Mouse (Mus musculus) neural tube, embryonic 12.5 days (tissue): ENCODE data around the gene Cep41. TPM values are rescaled to one million over a fixed set of nuclear protein-coding genes. Genes with fewer than 3 reads are reported as not detected.
A peak's percentile ranks its signal among the peaks of the same experiment; 100 is the strongest.

Experiments used
- ATAC-seq: fragments of 200-750 bp; cut with Nextera tagmentation; 2 replicates; pipeline ENCODE4 v1.8.0; 2017; ENCODE audit warnings: low read depth, mild to moderate bottlenecking, moderate TSS enrichment, moderate library complexity; ENCODE audit not compliant: low FRiP score
- H3K27ac ChIP-seq: fragments of 300-500 bp; sonication (generic); 2 replicates; pipeline ENCODE4 v1.5.1; 2016
- H3K27me3 ChIP-seq: fragments of 300-500 bp; sonication (generic); replicated peaks from 2 replicates; pipeline ENCODE4 v1.6.1; 2016; ENCODE audit warnings: mild to moderate bottlenecking
- H3K36me3 ChIP-seq: fragments of 300-500 bp; sonication (generic); 2 replicates; pipeline ENCODE4 v1.6.1; 2016; ENCODE audit warnings: mild to moderate bottlenecking
- H3K4me1 ChIP-seq: fragments of 300-500 bp; sonication (generic); 2 replicates; pipeline ENCODE4 v1.6.1; 2016
- H3K4me2 ChIP-seq: fragments of 300-500 bp; sonication (generic); replicated peaks from 2 replicates; pipeline ENCODE4 v1.6.1; 2016; ENCODE audit warnings: mild to moderate bottlenecking
- H3K4me3 ChIP-seq: fragments of 300-500 bp; sonication (generic); 2 replicates; pipeline ENCODE4 v1.5.1; 2016
- H3K9ac ChIP-seq: fragments of 300-500 bp; sonication (generic); 2 replicates; pipeline ENCODE4 v1.6.1; 2016; ENCODE audit warnings: mild to moderate bottlenecking
- H3K9me3 ChIP-seq: fragments of 300-500 bp; sonication (generic); 2 replicates; pipeline ENCODE4 v1.6.1; 2016; ENCODE audit warnings: mild to moderate bottlenecking
- WGBS: fragments of 180-500 bp; shearing (Covaris S2); methylation state at CpG from one replicate; pipeline ENCODE4 v1.1.7; 2016; 5-methylcytosine and 5-hydroxymethylcytosine counted together
- polyA plus RNA-seq: library from polyadenylated mRNA; unstranded; fragments of >200 nt; fragmentation: Nextera tagmentation; extraction: Ambion mirVana; gene quantifications from 2 replicates; pipeline ENCODE4 v1.2.1, GENCODE M21; 2016

Cep41 gene
- polyA plus RNA-seq, 1 experiment from 2014 or later = 21.6 TPM

DNA sequence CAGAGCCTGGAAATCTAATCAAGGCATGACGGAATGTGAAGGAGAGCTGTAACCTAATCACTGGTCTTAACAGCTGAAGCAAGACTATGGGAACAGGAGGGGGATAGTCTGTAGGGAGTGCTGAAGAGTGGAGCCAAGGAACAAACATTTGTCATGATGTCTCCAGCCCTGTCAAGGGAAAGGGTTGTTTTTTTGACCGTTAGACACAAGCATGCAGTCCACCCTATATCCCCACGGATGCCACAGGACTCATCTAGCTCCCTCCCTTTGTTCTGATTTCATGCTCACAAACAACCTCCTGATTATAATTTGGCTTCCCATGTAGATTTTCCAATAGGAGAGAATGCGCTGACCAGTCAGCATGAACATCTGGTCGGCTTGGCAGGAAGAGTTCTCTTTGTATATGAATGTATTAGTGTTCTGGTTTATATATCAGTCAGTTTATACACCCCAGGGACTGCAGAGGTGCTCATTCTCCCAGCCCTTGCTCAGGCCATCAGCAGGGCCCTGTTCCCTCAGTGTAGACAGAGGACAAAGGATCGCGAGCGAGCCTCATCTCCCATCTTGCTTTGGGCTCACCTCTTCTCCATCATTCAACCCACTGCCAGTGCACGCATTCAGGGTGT is 10.5 kb upstream of the Cep41 start:
- 83% methylated on average over 9 of the region's 9 CpGs for WGBS
- H3K4me3 ChIP-seq = no peak overlapping the region

DNA sequence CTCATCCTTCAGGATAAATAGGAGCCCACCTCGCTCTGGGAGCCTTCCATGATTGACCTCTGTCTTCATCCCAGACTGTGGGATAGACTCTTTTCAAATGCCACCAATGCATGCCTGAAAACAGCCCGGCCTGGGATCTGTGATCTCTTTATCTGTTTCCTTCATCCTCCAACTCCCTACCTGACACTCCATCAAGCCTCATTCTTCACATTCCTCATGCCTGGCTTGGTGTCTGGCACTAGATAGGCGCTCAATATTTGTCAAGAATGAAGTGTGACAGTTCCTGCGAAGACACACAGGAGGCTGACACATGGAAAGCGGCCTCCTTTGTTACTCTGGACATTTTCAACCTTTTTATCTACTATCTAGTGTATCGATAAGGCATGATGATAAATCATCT is 9.9 kb upstream of the Cep41 start:
- no peak for ATAC-seq
- WGBS = 80% methylated on average over 6 of the region's 6 CpGs
- H3K9me3 ChIP-seq = no peaks in the 10 kb centered on the region

More for the DNA sequence above, 10.5 kb upstream of the Cep41 start:
- H3K27me3 ChIP-seq = no peaks in the 10 kb centered on the region
- H3K4me2 ChIP-seq = no peak overlapping the region
- no peaks in the 10 kb centered on the region for H3K36me3 ChIP-seq
- H3K4me1 ChIP-seq = peaks cover 1% of the 10 kb centered on the region; the same call in 1 of the 2 replicates
- H3K9ac ChIP-seq = no peak overlapping the region
- no peaks in the 10 kb centered on the region for H3K9me3 ChIP-seq
- ATAC-seq = no peak
- H3K27ac ChIP-seq = no peak overlapping the region

DNA sequence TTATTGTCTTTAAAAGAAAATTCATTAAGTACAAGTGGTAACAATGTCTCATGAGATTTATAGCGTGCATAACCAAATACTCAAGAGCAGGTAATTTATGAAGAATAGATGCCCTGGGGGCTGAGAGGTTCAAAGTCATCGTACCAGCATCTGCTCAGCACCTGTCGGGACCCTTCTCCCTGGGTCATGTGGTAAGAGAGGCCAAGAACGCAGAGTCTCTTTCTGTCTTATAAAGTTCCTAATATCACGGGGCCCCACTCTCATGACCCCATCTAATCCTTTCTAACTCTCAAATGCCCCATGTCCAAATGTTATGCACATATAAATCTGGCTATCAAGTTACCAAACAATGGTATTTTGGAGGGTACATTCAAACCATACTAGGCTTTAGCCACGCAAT is 9.3 kb upstream of the Cep41 start:
- 69% methylated on average over 6 of the region's 6 CpGs for WGBS
- no peak for ATAC-seq

More for the DNA sequence above, 9.9 kb upstream of the Cep41 start:
- no peaks in the 10 kb centered on the region for H3K36me3 ChIP-seq
- no peaks in the 10 kb centered on the region for H3K4me1 ChIP-seq
- H3K27ac ChIP-seq = no peak overlapping the region
- no peak overlapping the region for H3K4me3 ChIP-seq
- H3K27me3 ChIP-seq = no peaks in the 10 kb centered on the region
- H3K4me2 ChIP-seq = no peak overlapping the region
- H3K9ac ChIP-seq = no peak overlapping the region

DNA sequence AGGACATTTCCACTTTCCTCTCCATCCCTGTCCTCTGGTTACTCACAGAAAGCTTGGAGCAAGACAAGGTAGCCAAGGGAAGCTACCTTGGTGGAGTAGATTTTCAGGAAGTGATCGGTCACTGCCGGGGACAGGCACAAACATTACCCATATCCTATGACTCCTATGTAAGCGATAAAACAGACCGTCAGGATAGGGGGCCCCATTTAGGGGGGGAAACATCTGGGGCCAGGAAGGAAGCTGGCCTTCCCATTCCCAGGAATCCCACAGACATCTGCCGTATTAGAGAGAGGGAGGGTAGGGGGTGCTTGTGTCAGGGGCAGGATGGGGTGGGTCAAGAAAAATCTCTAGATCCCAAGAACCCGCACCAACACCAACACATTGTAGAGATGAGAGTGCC is 6.6 kb upstream of the Cep41 start:
- Histone ChIP-seq H3K36me3 (no peaks in the 10 kb centered on the region), H3K4me3 (no peak overlapping the region), H3K27ac (no peak overlapping the region), H3K9me3 (no peaks in the 10 kb centered on the region), H3K4me1 (no peaks in the 10 kb centered on the region), H3K9ac (no peak overlapping the region), H3K27me3 (no peaks in the 10 kb centered on the region), H3K4me2 (no peak overlapping the region)
- 77% methylated on average over 6 of the region's 6 CpGs for WGBS
- ATAC-seq = no peak

More for the DNA sequence above, 9.3 kb upstream of the Cep41 start:
- Histone ChIP-seq H3K36me3 (no peaks in the 10 kb centered on the region), H3K4me1 (no peaks in the 10 kb centered on the region), H3K9ac (no peak overlapping the region), H3K27ac (no peak overlapping the region), H3K27me3 (no peaks in the 10 kb centered on the region), H3K4me2 (no peak overlapping the region), H3K9me3 (no peaks in the 10 kb centered on the region), H3K4me3 (no peak overlapping the region)

DNA sequence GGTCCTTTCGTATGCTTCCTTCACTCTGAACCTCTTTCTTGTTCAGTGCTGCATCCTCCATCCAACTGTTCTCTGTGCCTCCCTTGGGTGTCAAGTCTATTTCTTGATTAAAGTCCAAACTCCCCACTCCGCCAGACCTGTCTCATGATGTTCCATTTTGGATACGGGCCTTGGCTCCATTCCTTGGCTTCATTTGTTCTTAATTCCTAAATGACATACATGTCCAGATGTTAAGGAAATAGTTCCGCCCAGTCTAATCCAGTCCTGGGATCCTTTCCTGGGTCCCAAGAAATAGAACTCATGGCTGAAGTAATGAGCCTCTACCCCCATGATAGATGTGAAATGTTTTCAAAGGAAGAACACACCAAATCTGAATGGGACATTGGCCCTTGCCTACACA is 4.5 kb upstream of the Cep41 start:
- H3K4me3 ChIP-seq = no peak overlapping the region
- WGBS = 94% methylated on average over 4 of the region's 4 CpGs
- peaks cover 7% of the 10 kb centered on the region; the same call in 1 of the 2 replicates for H3K4me1 ChIP-seq
- H3K27ac ChIP-seq = no peak overlapping the region
- H3K27me3 ChIP-seq = no peaks in the 10 kb centered on the region
- no peaks in the 10 kb centered on the region for H3K9me3 ChIP-seq
- no peak overlapping the region for H3K4me2 ChIP-seq
- H3K36me3 ChIP-seq = no peaks in the 10 kb centered on the region
- no peak overlapping the region for H3K9ac ChIP-seq
- no peak for ATAC-seq

DNA sequence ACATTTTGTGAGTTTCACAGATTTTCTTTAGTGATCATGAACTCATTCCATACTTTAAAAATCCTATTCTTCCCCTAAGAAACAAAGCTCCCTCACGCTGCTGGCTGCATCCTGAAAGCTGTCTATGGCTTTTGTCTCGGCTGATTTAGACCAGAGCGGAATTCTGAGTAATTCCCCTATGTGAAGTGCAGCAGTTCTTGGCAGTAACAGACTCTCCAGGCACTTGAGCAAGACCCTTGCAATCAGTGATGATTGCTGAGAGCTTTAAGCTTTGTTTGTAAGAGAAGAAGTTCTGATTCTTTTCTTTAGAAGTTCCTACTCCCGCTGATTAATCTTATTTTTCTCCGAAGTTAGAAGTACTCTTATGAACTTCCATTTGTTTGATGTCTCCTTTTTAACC is 3.9 kb upstream of the Cep41 start:
- no peak for ATAC-seq
- Histone ChIP-seq H3K9ac (no peak overlapping the region), H3K4me1 (peaks cover 13% of the 10 kb centered on the region; the same call in 1 of the 2 replicates), H3K9me3 (no peaks in the 10 kb centered on the region), H3K36me3 (no peaks in the 10 kb centered on the region), H3K27me3 (no peaks in the 10 kb centered on the region), H3K4me2 (no peak overlapping the region), H3K4me3 (no peak overlapping the region), H3K27ac (no peak overlapping the region)
- 39% methylated on average over 5 of the region's 5 CpGs for WGBS

DNA sequence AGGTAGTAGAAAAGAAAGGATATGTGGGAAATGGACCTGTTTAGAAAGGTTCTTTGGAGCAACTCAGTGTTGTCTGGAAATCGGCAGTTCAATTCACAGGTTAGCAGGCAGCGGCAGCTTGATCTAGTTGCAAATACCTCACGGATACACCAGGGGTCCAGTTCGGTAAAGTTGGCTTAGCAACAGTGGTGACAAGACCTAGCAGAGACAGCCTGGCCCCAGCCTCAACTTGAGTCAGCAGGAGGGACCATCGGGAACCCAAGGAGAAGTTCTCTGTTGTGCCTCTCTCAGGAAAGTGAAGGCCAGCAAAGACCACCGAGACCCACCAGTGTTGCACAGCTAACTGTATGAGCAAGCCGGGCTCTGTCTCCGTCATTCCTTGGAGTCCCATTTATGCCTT is 1.6 kb upstream of the Cep41 start:
- no peak overlapping the region for H3K27ac ChIP-seq
- no peaks in the 10 kb centered on the region for H3K27me3 ChIP-seq
- no peak overlapping the region for H3K4me2 ChIP-seq
- no peaks in the 10 kb centered on the region for H3K36me3 ChIP-seq
- WGBS = 93% methylated on average over 8 of the region's 8 CpGs
- no peak overlapping the region for H3K4me3 ChIP-seq
- no peaks in the 10 kb centered on the region for H3K9me3 ChIP-seq
- H3K4me1 ChIP-seq = peaks cover 13% of the 10 kb centered on the region; the same call in 1 of the 2 replicates
- H3K9ac ChIP-seq = no peak overlapping the region
- no peak for ATAC-seq

DNA sequence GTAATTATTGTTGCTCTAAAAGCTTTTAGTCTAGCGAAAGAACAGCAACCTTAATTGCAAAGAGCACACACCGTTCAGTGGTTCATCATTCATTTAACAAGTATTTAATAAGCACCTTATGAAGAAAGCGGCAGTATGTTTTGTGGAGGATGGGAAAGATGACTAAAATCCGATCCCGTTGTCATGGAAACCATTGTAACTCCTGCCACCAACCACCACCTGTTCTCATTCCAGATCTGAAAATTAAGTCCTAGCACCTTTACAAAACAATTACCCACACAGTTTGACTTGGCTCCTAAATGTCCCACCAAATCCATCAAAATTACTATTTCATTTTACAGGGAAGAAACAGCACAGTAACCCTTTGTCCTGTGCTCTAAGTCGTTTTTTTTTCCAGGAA is 660 bp upstream of the Cep41 start:
- Histone ChIP-seq H3K9me3 (no peaks in the 10 kb centered on the region), H3K4me2 (peak overlapping the region; percentile 57), H3K36me3 (no peaks in the 10 kb centered on the region), H3K4me3 (peak overlapping the region; percentile 48; the same call in 1 of the 2 replicates), H3K9ac (no peak overlapping the region), H3K27me3 (no peaks in the 10 kb centered on the region), H3K27ac (no peak overlapping the region), H3K4me1 (peaks cover 13% of the 10 kb centered on the region; the same call in 1 of the 2 replicates)
- ATAC-seq = no peak
- WGBS = 38% methylated on average over 6 of the region's 6 CpGs

DNA sequence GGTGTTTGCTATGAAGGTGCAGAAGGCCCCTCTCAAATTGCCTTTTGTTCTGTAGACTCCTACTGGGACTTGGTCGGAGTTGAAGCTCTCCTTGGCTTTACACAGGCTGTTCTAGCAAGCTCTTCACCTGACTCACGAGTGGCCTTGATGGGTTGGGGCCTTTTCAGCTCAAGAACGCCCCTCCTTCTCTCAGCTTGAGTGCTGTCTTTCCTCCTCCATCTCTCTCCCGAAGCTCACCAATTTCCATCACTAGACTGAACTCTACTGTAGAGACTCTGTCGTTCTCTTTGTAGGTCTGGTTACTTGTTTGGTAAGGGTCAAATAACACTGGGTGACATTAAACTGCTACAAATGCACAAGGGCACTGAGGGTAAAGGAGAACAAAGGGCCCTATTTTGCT is 723 bp downstream of the Cep41 start:
- no peak for ATAC-seq
- Histone ChIP-seq H3K36me3 (no peaks in the 10 kb centered on the region), H3K9ac (peak overlapping the region; percentile 58), H3K4me1 (peaks cover 13% of the 10 kb centered on the region; the same call in 1 of the 2 replicates), H3K27ac (peak overlapping the region; percentile 77; the same call in 1 of the 2 replicates), H3K9me3 (no peaks in the 10 kb centered on the region), H3K4me3 (peak overlapping the region; percentile 48), H3K27me3 (no peaks in the 10 kb centered on the region), H3K4me2 (peak overlapping the region; percentile 57)
- 81% methylated on average over 5 of the region's 5 CpGs for WGBS

DNA sequence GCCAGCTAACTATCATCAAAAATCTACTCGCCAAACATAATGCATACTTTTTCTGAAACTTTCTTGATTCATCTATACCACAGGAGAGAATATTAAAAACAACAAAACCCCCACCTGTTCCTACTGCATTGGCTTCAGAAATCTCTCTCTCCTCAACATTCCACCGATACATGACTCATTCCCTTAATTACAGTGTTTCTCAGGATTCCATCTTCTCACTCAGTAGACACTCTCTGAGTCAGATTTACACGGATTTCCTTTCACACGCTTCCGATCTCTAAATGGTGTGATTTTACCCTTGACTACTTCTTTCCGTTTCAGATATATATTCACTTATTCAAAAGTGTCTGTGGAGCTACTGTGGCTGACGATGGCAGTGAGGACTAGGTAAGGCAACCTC is 6.4 kb downstream of the Cep41 start:
- H3K27ac ChIP-seq = no peak overlapping the region
- ATAC-seq = no peak
- H3K4me1 ChIP-seq = peaks cover 9% of the 10 kb centered on the region
- H3K9ac ChIP-seq = no peak overlapping the region
- H3K9me3 ChIP-seq = no peaks in the 10 kb centered on the region
- no peak overlapping the region for H3K4me3 ChIP-seq
- H3K27me3 ChIP-seq = no peaks in the 10 kb centered on the region
- no peaks in the 10 kb centered on the region for H3K36me3 ChIP-seq
- no peak overlapping the region for H3K4me2 ChIP-seq
- 96% methylated on average over 7 of the region's 7 CpGs for WGBS

DNA sequence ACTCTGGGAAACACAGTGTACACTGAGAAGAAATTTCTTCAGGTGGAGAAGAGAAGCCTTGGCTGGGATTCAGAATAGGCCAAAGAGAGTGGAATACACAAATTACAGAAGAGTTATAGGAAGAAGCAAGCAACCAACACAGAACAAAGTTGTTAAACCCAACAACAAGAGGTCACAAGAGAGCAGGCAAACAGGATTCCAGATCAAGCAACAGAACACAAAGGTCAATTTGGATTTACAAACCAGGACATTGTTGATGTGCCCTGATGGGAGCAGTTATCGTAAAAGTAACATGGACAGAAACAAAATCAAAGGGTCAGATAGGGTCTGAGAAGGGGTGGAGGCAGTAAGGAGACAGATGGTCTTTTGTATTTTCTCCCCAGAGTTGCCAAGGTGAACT is 9.0 kb downstream of the Cep41 start:
- Histone ChIP-seq H3K27me3 (no peaks in the 10 kb centered on the region), H3K36me3 (no peaks in the 10 kb centered on the region), H3K9me3 (no peaks in the 10 kb centered on the region), H3K4me1 (peaks cover 9% of the 10 kb centered on the region), H3K4me2 (no peak overlapping the region), H3K27ac (no peak overlapping the region), H3K9ac (no peak overlapping the region), H3K4me3 (no peak overlapping the region)
- 72% methylated on average over 1 of the region's 1 CpGs for WGBS
- no peak for ATAC-seq

DNA sequence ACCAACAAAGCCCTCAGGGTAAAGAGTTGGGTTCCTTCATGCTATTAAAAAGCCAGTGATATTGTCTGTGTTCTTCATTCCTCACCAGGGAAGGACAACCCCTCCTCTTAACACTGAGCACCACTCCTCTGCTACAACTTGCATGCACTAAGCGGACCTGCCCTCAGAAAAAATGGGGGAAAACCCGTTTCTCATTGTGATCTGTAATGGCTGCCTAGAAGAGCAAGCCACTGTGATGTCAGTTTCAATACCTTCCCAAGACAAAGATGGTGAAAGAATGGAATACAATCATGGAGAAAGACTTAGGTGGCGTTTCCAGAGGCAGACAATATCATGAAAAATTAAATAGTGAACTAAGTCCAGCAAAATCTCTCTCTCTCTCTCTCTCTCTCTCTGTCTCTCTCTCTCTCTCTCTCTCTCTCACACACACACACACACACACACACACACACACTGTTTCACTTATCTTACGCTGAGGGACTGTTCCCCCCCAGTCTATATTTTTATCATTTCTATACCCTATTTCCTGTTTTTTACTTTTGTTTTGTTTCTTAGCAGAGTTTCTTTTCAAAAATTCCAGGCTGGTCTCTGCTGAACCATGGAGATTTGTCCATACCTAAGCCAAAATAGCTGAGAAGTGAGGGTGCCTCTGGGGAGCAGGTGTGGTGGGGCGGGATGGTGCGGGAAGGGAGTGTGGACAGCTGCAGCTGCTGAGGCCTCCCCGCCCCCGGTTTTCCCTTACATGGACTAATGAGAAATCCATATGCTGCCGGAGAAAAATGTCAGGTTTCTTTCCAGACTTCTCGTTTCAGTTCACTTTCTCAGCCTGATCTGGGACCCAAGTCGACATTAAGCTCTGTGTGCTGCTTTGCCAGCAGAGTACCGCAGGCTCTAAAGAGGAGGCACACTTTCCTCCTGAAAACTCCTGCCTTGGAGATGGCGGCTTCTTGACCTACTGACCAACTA is 11.3 kb downstream of the Cep41 start:
- Histone ChIP-seq H3K9ac (no peak overlapping the region), H3K9me3 (no peaks in the 10 kb centered on the region), H3K27ac (peak overlapping the region; percentile 10; the same call in 1 of the 2 replicates), H3K4me3 (no peak overlapping the region), H3K27me3 (no peaks in the 10 kb centered on the region), H3K36me3 (no peaks in the 10 kb centered on the region), H3K4me2 (peak overlapping the region; percentile 16; the same call in 1 of the 2 replicates), H3K4me1 (peaks cover 14% of the 10 kb centered on the region)
- no peak for ATAC-seq
- 64% methylated on average over 13 of the region's 13 CpGs for WGBS
